Mouse (Mus musculus): ENCODE results near the gene Smok2a.
A peak's percentile ranks its signal among the peaks of the same experiment; 100 is the strongest.
"Not testable (repeated sequence)": the region's sequence is repeated elsewhere in the genome, so short reads cannot be mapped to it uniquely, and the experiment has no call there.

Smok2a gene

GRCm38 (mm10) chr17:13220888-13221287 lies at the start of gene Smok2a:
Gene Smok2a, plus strand, starts transcription at chr17:13221188.
- DNase-seq = no peak

DNA sequence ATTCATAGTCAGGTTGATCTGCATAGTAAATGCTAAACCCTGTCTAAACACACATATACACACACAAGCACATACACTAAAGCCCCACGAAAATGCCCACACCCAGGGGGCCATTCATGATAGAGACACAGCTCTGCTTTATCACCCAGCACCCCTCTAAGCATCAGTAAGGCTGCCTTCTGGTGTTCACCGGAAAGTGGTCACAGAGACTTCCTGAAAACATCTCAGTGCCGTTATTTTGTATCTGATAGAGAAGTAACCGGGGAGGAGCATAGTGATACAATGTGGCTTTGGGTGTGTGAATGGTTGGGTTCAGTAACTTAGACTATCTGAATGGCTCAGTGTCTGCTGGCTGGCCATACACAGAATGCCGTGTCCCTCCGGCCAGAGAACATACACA lies 47.4 kb upstream of the Smok2a start:
- DNase-seq = not testable (repeated sequence)

DNA sequence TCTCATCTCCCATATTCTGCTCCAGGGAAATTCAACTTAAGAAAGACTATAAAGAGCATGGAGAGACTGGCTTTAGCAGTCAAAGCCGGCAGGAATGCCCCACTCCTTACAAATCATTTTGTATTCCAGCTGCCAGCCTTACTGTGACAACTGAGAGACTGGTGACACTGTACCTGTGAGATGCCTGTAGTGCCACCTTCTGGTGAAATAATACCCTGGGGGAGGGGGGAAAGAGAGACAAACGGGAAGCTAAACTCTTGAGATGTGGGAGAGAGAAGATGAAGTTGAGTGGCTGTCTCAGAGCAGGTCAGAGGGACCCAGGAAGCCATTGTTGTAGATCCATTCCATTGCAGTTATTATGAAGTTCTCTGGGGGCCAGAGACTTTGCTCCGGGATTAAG lies 47.0 kb upstream of the Smok2a start:
- DNase-seq = not testable (repeated sequence)

DNA sequence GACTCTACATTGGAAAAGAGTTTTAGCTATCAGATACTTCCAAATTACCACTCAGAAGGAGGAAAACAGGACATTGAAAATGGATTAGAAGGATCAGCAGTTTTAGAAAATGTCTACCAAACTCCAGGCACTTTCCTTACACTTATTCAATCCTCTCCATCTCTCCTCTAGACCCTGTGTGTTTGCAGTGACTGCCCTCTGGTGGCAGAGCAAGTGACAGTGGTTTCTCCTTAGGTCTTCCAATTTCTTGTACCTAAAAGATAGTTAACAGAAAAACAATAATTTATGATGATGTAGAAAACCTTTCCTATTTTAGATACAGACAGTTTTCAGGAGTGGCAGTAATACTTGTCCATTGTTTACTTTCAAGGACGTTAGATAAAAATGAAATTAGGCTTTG lies 45.4 kb upstream of the Smok2a start:
- DNase-seq = not testable (repeated sequence)

- DNase-seq = not testable (repeated sequence)
Measured at GRCm38 (mm10) chr17:13177796-13178195, 43.2 kb upstream of the Smok2a start.

- not testable (repeated sequence) for DNase-seq
Measured at GRCm38 (mm10) chr17:13179021-13179420, 42.0 kb upstream of the Smok2a start.

- DNase-seq = not testable (repeated sequence)
Measured at GRCm38 (mm10) chr17:13180491-13180890, 40.5 kb upstream of the Smok2a start.

DNA sequence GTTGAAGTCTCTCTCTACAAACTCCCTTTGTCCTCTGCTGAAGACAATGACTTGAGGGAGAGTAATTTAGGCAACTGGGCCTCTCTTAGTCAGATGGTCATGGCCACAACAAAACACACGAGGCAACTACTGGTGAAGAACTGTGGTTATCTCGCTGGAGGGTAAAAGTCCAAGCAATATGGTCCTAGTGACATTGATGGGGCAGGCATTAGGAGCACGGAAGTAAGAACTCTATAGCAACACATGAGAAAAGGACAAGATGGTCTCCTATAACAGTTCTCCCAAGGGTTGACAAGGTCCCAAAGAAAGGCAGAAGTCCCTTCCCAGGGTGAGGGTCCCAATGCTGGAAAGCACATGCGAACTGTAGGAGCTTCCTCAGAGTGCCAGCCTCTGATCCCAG lies 38.3 kb upstream of the Smok2a start:
- not testable (repeated sequence) for DNase-seq

- not testable (repeated sequence) for DNase-seq
Measured at GRCm38 (mm10) chr17:13184514-13184913, 36.5 kb upstream of the Smok2a start.

DNA sequence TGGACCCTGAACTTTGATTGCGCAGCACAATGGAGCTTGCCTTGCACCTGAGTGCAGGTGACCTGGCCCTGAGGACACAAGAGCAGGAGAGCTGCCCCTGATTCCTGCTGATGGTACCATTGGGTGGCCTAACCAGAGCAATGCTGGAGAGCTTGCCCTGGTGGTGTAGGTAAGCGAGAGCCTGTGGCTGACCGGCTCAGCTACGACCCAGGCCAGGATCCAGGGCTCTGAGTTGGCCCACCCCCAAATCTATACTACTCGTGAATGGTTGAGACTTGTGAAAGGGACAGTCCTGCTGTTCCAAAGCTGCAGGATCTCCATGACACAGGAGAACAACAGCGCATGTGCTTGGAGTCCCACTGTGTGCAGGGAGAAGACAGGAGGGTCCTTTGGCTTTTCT lies 34.4 kb upstream of the Smok2a start:
- not testable (repeated sequence) for DNase-seq

DNA sequence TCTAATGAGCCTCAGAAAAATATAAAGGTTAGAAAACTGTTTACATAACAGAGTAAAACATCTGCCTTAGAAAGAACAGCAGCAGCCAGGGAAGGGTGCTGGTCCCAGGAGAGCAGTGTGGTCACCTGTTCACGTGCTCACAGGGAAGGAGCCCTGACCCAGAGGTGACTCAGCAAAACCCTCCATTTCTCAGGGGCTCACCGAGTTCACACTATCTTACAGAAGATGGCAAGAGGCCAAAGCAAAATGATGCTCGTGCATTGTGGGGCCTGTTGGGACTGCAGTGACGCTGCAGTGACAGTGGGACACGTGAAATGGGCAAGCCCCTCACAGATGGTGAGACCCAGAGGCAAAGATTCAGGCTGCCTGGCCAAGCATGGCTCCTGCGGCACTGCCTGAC lies 33.4 kb upstream of the Smok2a start:
- peak; percentile 23 to 33 for DNase-seq

DNA sequence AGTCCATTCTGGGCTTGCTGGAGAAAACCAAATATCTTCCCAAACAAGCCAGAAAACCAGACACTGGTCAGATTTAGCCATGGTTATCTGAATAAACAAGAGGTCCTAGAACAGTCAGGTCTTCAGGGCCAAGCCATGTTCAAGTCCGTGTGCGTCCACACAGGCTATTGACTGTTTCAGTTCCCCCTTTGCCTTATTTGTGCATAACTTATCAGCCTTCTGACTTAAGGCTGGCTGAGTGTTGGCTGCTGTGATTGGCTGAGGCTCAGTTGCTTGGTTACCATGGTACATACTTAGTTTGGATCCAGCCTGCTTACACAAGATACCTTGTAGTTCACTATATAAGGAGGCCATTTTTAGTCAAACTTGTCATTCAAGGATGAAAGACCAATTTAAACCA lies 32.1 kb upstream of the Smok2a start:
- DNase-seq = not testable (repeated sequence)

- not testable (repeated sequence) for DNase-seq
Measured at GRCm38 (mm10) chr17:13190836-13191583, 30.0 kb upstream of the Smok2a start.

- peak; percentile 24 to 28 for DNase-seq
Measured at GRCm38 (mm10) chr17:13196486-13196885, 24.5 kb upstream of the Smok2a start.

DNA sequence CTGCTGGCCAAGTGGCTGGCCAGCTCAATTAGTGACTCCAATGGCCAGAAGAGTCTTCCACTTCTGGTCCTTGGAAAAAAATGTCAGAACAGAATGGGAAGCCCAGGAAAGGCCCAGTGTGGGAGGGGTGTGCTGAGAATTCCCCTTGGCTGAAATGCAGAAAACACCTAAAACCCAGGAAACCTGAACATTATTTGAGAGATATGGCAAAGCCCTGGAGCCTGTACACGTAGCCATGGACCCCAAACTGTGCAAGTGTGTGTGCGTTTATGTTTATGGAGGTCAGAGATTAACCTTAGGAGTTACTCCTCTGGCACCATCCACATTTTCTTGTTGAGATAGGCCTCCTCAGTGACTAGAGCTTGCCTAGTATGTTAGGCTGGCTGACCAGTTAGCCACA lies 22.2 kb upstream of the Smok2a start:
- DNase-seq = not testable (repeated sequence)

- not testable (repeated sequence) for DNase-seq
Measured at GRCm38 (mm10) chr17:13199880-13200409, 21.0 kb upstream of the Smok2a start.

- DNase-seq = not testable (repeated sequence)
Measured at GRCm38 (mm10) chr17:13201551-13201950, 19.4 kb upstream of the Smok2a start.

DNA sequence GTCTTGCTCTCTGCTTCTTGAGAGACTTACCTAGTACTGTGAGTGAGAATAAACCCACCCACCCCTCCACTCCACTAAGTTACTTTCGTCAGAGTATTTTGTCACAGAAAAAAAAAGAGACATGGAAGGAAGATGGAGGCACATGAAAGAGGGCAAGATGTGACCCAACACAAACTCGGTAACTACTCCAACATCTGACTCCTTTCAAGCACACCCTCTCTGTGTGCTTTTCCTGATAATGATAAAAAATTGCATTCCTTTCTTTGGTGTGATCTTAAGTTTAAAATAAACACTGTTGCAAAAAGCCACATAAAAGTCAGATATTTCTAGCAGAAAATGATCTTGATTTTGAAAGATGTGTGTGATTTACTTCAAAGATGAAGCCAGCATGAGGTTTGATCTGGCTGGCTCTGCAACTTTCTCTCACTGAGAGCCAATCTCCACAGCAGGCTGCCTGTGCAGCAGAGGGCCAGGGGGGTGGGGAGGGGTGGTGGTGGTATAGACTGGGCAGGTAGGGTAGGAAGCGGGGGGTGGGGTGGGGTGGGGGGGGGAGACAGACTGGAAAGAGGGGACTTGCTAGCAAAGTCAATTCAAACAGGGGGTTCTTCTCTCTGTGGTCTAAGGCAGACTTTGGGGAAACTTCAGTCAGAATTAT lies 18.4 kb upstream of the Smok2a start:
- not testable (repeated sequence) for DNase-seq

DNA sequence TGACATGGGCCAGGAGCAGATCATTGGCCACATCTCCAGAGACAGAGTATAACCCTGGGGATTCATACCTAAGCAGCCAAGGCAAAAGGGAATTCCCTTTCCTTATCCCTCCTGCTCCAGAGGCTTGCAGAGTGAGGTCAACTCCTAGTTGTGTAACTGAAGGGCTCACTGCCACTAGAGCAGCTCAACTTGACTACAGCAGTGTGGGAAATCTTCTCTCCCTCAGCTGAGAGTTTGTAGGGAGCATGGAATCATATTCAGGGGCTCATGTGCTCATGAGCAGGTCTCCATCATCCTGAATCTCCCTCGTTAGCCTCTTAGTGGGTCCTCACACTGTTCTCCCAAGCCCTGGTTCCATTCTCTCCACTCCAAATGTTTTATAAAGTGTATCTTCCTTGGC lies 15.7 kb upstream of the Smok2a start:
- not testable (repeated sequence) for DNase-seq

DNA sequence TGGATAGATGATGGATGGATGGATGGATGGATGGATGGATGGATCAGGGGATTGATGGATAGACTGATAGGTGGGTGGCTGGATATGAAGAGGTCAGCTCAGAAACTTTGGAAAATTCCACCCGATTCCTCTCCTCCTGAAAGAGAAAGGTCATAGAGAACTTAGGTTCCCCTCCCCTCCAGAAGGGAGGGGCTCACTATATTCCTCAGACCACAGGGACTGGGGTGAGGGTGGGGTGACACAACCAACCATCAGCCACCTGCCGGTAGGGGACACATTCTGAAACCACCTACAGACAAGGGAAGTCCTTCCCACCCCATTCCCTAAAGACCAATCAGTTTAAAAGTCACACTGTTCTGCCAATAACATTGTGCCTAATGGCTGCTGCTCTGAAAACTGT lies 14.5 kb upstream of the Smok2a start:
- DNase-seq = no peak

GRCm38 (mm10) chr17:13208460-13208859 lies 12.5 kb upstream of the Smok2a start:
- DNase-seq = not testable (repeated sequence)

- no peak for DNase-seq
Measured at GRCm38 (mm10) chr17:13212136-13212850, 8.7 kb upstream of the Smok2a start.

DNA sequence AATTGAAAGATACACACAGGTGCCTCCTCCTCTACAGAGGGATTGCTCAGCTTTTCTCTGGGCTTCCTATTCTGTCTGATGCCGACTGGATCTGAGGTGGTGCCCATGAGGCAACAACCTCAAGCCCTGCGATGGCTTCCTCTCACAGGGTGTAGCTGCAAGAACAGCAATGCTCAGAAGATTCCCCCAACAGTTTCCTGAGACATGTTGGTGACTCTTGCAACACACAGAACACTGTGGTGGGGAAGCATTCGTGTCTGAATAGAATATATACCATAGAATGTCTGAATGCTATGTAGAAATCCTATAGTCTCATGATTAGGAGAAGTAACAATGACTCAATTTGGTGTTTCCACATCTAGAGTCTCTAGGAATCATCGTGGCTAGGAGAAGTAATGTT lies 6.8 kb upstream of the Smok2a start:
- no peak for DNase-seq
